Mouse (Mus musculus): ENCODE measurements around the gene Nup133. TPM values are rescaled to one million over a fixed set of nuclear protein-coding genes. Genes with fewer than 3 reads are reported as not detected.

Gene Nup133
- polyA plus RNA-seq, 1 experiment: 20.5 TPM

GRCm38 (mm10) chr8:123958130-123958529 lies 9.1 kb upstream of the Nup133 start:
- peak; percentile 41 to 69 for DNase-seq (ENCODE audit: extremely low spot score in 1 of 2, low spot score in 1 of 2)

DNA sequence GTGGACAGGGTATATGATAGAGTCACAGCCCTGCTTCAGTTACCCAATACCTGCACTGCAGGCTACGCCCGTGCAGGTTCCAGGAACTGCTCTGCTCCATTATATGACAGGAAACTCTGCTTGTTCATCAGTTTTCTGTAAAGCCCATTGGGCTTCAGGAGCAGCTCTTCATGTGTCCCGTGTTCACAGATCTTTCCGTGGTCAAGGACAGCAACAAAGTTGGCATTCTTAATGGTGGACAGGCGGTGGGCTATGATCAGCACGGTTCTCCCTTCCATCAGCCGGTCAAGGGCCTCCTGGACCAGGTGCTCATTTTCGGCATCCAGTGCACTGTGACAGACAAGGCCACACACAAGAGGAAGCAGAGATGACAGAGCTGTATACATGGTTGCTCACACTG lies 5.2 kb upstream of the Nup133 start:
- DNase-seq (ENCODE audit: extremely low spot score in 1 of 2, low spot score in 1 of 2): no peak

DNA sequence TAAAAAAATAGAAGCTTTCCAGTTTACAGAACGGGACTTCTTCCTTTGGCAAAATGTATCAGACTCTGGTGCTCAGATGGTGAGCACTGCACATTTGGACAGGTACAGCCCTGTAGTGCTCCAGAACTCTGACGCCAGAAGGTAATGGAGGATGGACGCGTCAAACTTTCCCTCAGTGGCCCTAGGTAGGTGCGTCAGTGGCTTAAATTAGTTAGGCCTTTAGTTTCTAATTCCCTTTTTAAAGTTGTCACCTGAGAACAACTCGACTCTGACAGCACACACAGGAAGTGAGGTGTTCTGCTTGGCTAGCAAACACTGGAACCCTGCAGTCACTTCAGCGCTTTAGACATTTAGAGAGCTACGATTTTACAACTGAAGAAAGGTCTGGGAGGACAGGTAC lies 4.6 kb upstream of the Nup133 start:
- no peak for DNase-seq (ENCODE audit: extremely low spot score in 1 of 2, low spot score in 1 of 2)

GRCm38 (mm10) chr8:123950077-123950802 lies 1.2 kb upstream of the Nup133 start:
- peak; percentile 14 to 67 for DNase-seq (ENCODE audit: extremely low spot score in 1 of 2, low spot score in 1 of 2)

DNA sequence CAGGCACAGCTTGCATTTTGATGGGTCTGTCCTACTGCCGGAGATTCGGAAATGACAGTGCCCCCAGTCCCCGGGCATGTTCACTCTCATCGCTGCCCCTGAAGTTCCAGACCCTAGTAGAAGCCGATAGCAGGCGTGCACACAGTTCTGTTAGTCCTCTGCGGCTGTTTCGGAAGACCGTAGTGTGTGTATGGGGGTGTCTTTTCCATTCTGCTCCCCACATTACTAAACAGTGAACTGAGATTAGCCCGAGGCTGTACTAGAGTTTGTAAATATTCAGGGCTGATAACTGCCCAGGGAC lies 571 bp upstream of the Nup133 start:
- no peak for DNase-seq (ENCODE audit: extremely low spot score in 1 of 2, low spot score in 1 of 2)

DNA sequence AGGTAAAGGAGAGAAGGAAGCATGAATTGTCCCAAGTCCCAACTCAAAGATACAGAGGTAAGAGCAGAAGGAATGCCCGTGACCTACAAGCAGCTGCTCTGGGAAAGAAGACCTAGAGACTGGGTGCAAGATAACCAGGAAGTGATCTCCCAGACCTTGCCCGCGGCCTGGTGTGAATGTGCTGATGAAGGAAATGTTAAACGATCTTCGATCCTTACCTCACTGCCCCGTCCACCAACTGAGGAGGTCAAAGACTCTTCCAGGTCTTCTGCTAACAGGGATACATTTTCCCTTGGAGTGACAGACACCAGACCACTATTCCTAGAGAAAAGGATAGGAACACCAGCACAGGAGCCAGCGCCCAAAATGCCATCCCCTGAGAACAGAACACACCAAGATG lies 20.0 kb downstream of the Nup133 start:
- no peak for DNase-seq (ENCODE audit: extremely low spot score in 1 of 2, low spot score in 1 of 2)

- DNase-seq (ENCODE audit: extremely low spot score in 1 of 2, low spot score in 1 of 2): no peak
Observed at GRCm38 (mm10) chr8:123925671-123926070, 23.4 kb downstream of the Nup133 start.

DNA sequence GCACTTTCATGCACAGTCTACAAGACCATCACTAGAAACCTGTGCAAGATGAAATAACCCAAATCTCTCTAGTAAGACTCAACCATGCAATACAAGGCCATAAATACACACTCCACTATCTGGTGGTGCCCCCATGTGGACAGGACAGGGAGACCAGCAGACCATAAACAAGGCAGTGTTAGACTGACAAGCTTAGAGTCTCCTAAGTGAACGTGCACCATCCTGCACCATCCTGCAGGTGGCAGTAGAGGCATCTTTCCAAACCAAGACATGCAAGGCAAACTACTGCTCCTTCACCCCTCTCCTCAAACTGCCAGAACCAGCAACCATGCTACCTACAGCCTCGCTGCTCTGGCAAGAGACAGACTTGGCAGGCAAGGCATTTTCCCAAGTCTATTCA lies 24.3 kb downstream of the Nup133 start:
- DNase-seq (ENCODE audit: extremely low spot score in 1 of 2, low spot score in 1 of 2): peak; percentile 84 to 94

DNA sequence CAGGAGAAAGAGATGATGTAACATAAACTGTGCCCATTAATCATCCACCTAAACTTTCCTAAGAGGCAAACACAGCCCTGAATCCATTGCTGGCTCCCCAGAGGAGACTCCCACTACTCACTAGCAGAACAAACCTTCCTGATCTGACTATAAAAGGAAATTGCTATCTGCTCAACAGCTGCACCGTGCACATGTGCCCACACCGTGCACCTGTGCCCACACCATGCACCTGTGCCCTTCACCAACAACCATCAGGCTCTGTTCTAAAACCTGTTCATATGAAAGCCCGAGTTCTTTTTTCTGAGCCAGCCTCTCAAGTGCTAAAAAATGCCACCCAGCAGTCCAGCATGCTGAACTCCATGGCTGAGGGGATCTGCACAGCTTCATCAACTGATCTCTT lies 34.4 kb downstream of the Nup133 start:
- no peak for DNase-seq (ENCODE audit: extremely low spot score in 1 of 2, low spot score in 1 of 2)

- peak; percentile 48 to 63 for DNase-seq (ENCODE audit: extremely low spot score in 1 of 2, low spot score in 1 of 2)
Observed at GRCm38 (mm10) chr8:123912265-123912664, 36.8 kb downstream of the Nup133 start.

DNA sequence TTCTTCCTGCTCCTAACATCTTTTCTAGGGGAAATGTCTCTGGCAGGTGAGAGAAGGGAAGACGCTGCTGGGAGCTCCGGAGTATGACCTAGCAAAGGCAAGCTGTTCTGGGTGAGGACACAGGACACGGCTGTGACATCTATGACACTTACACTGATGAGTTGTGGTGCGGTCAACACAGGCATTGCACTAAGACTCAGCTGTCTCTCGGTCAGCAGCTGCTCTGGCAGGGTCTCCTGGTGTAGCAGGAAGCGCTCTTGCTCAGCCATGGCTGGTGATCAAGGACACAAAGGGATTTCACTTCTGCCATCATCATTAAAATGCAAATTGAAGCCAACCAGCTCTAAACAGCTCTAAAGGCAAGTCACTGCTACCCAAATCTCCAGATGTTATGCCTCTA lies 41.5 kb downstream of the Nup133 start:
- DNase-seq (ENCODE audit: extremely low spot score in 1 of 2, low spot score in 1 of 2): no peak

DNA sequence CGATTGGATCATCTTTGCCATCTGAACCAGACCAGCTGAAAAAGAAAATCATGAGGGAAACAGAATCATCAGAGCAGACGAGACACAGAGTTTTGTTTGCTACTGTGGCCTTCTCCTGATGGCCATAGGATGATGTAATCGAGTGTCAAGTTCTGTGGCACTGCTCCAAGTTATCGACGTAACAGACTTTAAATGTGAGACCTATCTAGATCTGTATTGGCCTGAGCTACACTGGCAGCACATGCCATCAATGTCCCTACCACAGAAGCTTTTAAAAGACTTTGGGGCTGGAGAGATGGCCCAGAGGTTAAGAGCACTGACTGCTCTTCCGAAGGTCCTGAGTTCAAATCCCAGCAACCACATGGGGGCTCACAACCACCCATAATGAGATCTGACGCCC lies 46.4 kb downstream of the Nup133 start:
- DNase-seq (ENCODE audit: extremely low spot score in 1 of 2, low spot score in 1 of 2): no peak

DNA sequence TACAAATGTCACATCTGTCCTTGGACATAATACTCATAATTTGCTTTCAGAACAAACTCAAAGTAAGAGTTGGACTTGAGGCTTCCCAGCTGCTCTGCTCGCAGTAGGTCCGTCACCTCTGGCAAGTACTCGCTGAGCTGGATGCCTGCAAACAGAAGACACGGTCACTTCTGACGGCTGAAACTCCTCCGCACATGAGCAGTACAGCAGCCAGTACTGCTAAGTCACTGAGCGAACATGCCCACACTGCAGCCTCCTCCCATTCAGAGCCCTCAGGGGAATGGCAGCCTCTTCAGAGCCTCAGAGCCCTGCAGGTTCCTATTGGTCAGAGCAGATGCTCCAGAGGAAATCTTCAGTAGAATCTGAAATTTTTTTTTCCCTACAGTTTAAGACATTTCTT lies 49.7 kb downstream of the Nup133 start:
- peak in 1 of 2 experiments; percentile 57 for DNase-seq (ENCODE audit: extremely low spot score in 1 of 2, low spot score in 1 of 2)

GRCm38 (mm10) chr8:123898576-123898975 lies 50.5 kb downstream of the Nup133 start:
- peak in 1 of 2 experiments; percentile 34 for DNase-seq (ENCODE audit: extremely low spot score in 1 of 2, low spot score in 1 of 2)

DNA sequence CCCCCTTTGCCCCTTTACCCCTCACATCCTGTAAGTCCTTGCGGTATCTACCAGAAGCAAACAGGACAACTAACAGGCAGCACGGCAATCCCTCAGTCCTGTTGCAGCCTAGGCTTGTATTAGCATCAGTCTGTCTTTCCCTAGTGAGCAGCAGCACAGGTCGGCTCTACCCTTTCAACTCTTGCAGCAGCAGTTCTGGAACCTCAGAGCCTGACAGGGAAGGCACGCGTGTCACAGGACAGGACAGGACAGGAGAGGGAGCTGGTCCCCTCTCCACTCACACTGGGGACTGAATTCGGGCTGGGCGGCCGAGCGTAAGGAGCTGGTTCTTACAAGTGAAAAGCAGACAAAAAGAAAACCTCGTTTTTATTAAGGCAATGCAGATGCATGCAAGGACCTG lies 52.3 kb downstream of the Nup133 start:
- no peak for DNase-seq (ENCODE audit: extremely low spot score in 1 of 2, low spot score in 1 of 2)

- DNase-seq (ENCODE audit: extremely low spot score in 1 of 2, low spot score in 1 of 2): no peak
Observed at GRCm38 (mm10) chr8:123896366-123896761, 52.7 kb downstream of the Nup133 start.

- DNase-seq (ENCODE audit: extremely low spot score in 1 of 2, low spot score in 1 of 2): no peak
Observed at GRCm38 (mm10) chr8:123895680-123896365, 53.2 kb downstream of the Nup133 start.

- DNase-seq (ENCODE audit: extremely low spot score in 1 of 2, low spot score in 1 of 2): no peak
Observed at GRCm38 (mm10) chr8:123895230-123895629, 53.8 kb downstream of the Nup133 start.

DNA sequence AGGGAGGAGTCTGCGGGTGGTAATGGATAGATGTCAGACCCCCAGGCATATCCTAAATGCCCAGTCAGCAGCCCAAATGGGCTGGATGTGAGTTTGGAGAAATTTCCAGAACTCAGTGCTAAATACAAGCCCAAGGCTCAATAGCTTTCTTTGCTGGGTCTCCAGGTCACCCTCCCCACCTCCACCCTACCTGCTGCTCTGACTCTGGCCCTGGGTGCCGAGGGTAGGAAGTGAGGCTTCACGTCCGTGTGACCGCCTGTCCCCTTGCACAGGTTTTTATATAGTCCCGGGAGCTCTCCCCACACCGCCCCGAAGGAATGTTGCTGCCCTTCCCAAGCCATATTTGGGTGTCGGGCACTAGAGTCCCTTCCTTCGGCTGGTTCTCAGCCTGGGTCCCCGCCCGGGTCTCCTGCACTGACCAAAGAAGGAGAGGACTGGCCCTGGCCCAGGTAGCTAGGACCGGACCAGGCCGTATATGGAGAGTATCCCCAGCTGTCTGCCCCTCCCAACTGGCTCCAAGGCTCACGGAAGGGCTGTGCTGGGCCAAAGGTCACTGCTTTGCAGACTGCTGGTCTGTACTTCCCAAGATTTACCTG lies 54.5 kb downstream of the Nup133 start, which contains the start of gene Acta1:
Gene Acta1 (minus strand): TSS at position 250 of the 596 bp plus-strand sequence.
- no peak for DNase-seq (ENCODE audit: extremely low spot score in 1 of 2, low spot score in 1 of 2)

GRCm38 (mm10) chr8:123893413-123893812 lies 55.7 kb downstream of the Nup133 start:
- DNase-seq (ENCODE audit: extremely low spot score in 1 of 2, low spot score in 1 of 2): no peak

DNA sequence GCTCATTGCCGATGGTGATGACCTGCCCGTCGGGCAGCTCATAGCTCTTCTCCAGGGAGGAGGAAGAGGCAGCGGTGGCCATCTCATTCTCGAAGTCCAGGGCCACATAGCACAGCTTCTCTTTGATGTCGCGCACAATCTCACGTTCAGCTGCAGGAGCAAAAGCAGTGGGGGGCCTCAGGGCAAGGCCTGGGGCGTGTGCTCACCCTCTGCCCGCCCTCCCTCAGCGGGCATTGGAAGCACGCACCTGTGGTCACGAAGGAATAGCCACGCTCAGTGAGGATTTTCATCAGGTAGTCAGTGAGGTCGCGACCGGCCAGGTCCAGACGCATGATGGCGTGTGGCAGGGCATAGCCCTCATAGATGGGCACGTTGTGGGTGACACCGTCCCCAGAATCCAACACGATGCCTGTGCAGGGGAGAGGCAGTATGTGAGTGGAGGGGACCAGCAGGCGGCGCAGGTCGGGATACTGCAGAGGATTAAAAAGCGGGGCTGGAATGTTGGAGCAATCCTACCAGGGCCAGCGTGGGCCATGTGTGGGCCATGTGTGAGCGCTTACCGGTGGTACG lies 56.4 kb downstream of the Nup133 start:
- peak in 1 of 2 experiments; percentile 32 for DNase-seq (ENCODE audit: extremely low spot score in 1 of 2, low spot score in 1 of 2)

All from frontal cortex, adult 2 months (tissue).